Mouse (Mus musculus) subcutaneous adipose tissue, adult 2 months (tissue): ENCODE data around the gene Hsd3b7. TPM values are rescaled to one million over a fixed set of nuclear protein-coding genes. Genes with fewer than 3 reads are reported as not detected.

Experiments used
- polyA plus RNA-seq: library from polyadenylated mRNA; depleted of rRNA; stranded (reverse); fragments of >200 nt; gene quantifications from 2 replicates; pipeline ENCODE4 v1.2.3, GENCODE M21; 2012; ENCODE audit warnings: low replicate concordance; rRNA removed

Gene Hsd3b7
- 116 and 139 TPM in 2 replicates for polyA plus RNA-seq

DNA sequence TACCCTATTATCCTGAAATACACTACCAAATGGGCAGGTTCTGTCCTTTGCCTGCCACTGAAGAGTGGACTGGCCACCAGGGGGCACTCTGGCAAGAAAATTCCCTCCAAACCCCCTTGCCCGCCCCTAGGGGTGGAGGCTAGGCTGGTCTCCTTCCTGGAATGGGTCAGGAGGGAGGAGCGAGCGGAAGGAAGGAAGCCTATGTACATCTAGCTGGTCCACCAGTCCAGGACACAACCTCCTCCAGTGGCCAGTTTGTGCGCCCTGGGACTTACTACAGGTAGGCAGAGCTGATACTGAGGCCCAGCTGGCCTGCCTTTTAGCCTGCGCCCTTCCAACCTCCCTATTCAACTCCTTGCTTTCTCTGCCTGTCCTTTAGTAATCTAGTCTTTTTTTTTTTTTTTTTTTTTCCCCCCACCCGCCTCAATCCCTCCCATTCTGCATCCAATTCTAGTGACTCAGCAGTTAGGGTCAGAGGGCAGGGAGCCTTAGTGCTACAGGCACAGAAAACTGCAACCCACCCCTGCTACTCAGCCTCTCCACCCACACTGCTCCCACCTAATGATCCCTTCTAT lies at the start of gene Hsd3b7:
TSS of gene Hsd3b7 (plus strand) at position 170 of the 575 bp plus-strand sequence.

DNA sequence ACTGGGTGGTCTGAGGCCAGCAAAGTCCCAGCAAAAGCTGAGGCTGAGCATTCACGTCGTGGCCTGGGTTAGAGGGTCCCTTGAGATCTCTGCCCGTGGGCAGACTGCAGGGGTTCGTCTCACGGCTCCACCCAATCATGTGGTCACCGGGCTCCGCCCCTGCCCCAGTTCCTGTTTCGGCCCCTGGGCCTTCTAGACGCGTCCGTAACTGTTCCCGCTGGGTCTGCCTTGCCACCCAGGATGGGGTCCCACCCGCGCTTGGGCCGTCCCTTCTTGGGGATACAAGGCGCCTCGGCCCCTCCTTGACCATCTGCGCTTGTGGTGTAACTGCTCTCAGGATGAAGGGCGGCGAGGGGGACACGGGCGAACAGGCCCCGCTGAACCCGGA lies 30.8 kb upstream of the Hsd3b7 start, which contains the start of gene Orai3:
TSS of gene Orai3 (plus strand) at position 165 of the 388 bp plus-strand sequence.

DNA sequence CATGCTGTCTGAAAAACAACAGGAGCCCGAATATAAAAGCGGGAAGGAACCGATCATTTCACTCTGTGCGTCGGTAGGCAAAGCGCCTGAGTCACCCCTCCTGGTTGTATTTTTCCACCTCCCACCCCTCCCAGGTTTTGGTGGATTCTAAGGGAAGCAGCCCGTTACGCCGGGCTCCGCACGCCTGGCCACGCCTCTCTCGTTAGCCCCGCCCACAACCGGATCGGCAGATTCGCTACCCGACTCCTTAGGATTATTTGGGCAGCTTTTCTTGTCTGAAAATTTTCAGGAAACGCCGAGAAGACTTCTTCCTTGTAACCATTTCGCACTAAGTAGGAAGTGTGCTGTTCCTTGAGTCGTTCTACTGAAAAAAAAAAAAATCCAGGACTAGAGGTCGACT lies 24.0 kb upstream of the Hsd3b7 start, which contains the start of gene Setd1a:
TSS of gene Setd1a (plus strand) at position 245 of the 400 bp plus-strand sequence.

DNA sequence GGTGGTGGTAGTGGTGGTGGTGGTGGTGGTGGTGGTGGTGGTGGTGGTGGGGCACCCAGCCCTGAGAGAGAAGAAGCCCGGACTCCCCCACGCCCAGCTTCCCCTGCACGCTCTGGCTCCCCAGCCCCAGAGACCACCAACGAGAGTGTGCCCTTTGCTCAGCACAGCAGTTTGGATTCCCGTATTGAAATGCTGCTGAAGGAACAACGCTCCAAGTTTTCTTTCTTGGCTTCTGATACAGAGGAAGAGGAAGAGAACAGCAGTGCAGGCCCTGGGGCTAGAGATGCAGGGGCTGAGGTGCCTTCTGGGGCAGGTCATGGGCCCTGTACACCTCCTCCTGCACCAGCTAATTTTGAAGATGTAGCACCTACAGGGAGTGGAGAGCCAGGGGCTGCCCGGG lies 15.1 kb upstream of the Hsd3b7 start, which contains the start of gene Gm49388:
TSS of gene Gm49388 (plus strand) at position 301 of the 400 bp plus-strand sequence.

DNA sequence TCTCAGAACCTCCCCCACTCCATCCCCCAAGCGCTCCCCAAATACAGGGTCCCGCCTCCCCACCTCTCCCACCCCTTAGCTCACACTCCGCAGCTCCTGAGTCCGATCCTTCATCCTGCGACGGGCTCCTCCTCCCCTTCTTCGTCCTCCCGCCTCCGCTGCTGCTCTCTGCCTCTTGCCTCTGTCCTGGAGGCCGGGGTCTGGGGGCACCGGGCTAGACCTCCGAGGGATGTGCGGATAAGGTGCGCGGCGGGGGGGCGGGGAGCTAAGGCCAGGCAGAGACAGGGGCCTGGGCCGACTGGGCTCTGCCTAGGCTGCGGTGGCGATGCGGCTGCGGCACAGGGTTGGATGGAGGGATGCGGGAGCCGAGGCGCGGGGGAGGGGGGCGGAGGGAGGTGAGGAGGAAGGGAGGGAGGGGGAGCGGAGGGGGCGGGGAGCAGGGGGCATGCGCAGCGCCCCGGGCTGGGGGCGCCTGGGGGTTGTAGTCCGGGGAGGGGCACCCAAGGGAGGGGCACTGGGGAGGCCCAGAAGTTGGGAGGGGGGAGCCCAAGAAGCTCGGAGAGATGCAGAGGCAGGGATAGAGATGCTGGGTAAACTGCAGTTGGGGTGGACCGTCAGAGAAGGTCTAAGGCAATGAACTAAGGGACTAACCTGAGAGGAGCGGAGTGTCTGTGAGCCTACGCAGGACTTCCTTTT lies 23.9 kb downstream of the Hsd3b7 start, which contains the start of the genes Stx4a and Stx1b:
TSS of gene Stx4a (plus strand) at position 119 of the 696 bp plus-strand sequence.
TSS of gene Stx1b (minus strand) at position 374 of the 696 bp plus-strand sequence.

Other genes with a start within 250 kb of the Hsd3b7 start
- not detected in 2 replicates for gene Tmem265, start 239.2 kb upstream of the Hsd3b7 start, polyA plus RNA-seq
- 59.0 and 79.2 TPM in 2 replicates for gene Phkg2, start 227.3 kb upstream of the Hsd3b7 start, polyA plus RNA-seq
- gene Ccdc189, start 212.0 kb upstream of the Hsd3b7 start, polyA plus RNA-seq = 7.2 and 7.9 TPM in 2 replicates
- gene Rnf40, start 211.8 kb upstream of the Hsd3b7 start, polyA plus RNA-seq = 26.1 and 45.6 TPM in 2 replicates
- gene Zfp629, start 184.8 kb upstream of the Hsd3b7 start, polyA plus RNA-seq = 8.4 and 24.5 TPM in 2 replicates
- gene Bcl7c, start 91.7 kb upstream of the Hsd3b7 start, polyA plus RNA-seq = 15.7 and 47.8 TPM in 2 replicates
- gene Ctf1, start 87.9 kb upstream of the Hsd3b7 start, polyA plus RNA-seq = 7.2 and 19.4 TPM in 2 replicates
- 0.06 TPM in 1 of 2 replicates, not detected in the other for gene Ctf2, start 68.4 kb upstream of the Hsd3b7 start, polyA plus RNA-seq
- 14.2 and 40.4 TPM in 2 replicates for gene Fbxl19, start 56.1 kb upstream of the Hsd3b7 start, polyA plus RNA-seq
- gene Orai3, start 30.8 kb upstream of the Hsd3b7 start, polyA plus RNA-seq = 41.3 and 59.8 TPM in 2 replicates
- 9.2 and 15.6 TPM in 2 replicates for gene Setd1a, start 23.9 kb upstream of the Hsd3b7 start, polyA plus RNA-seq
- gene Gm49388, start 15.0 kb upstream of the Hsd3b7 start, polyA plus RNA-seq = not detected in 2 replicates
- gene Stx4a, start 23.7 kb downstream of the Hsd3b7 start, polyA plus RNA-seq = 93.0 and 101 TPM in 2 replicates
- gene Stx1b, start 23.9 kb downstream of the Hsd3b7 start, polyA plus RNA-seq = 26.2 and 31.8 TPM in 2 replicates
- 12.4 and 27.7 TPM in 2 replicates for gene Zfp646, start 75.6 kb downstream of the Hsd3b7 start, polyA plus RNA-seq
- gene Zfp668, start 76.2 kb downstream of the Hsd3b7 start, polyA plus RNA-seq = 4.4 and 8.0 TPM in 2 replicates
- gene Prss53, start 90.4 kb downstream of the Hsd3b7 start, polyA plus RNA-seq = 3.2 and 5.8 TPM in 2 replicates
- gene Gm21974, start 94.8 kb downstream of the Hsd3b7 start, polyA plus RNA-seq = not detected in 2 replicates
- gene Vkorc1, start 95.0 kb downstream of the Hsd3b7 start, polyA plus RNA-seq = 258 and 271 TPM in 2 replicates
- gene Bckdk, start 103.5 kb downstream of the Hsd3b7 start, polyA plus RNA-seq = 153 and 162 TPM in 2 replicates
- 17.5 and 22.7 TPM in 2 replicates for gene Kat8, start 111.9 kb downstream of the Hsd3b7 start, polyA plus RNA-seq
- 0.29 and 50.1 TPM in 2 replicates for gene Prss8, start 129.5 kb downstream of the Hsd3b7 start, polyA plus RNA-seq
- 27.9 and 44.9 TPM in 2 replicates for gene Prss36, start 146.1 kb downstream of the Hsd3b7 start, polyA plus RNA-seq
- gene Fus, start 166.9 kb downstream of the Hsd3b7 start, polyA plus RNA-seq = 242 and 409 TPM in 2 replicates
- 16.0 and 64.4 TPM in 2 replicates for gene Pycard, start 193.3 kb downstream of the Hsd3b7 start, polyA plus RNA-seq
- 0.24 and 0.90 TPM in 2 replicates for gene Trim72, start 203.3 kb downstream of the Hsd3b7 start, polyA plus RNA-seq